Mouse (Mus musculus) embryonic facial prominence, embryonic 13.5 days (tissue): ENCODE data around the gene Arfgap3. TPM values are rescaled to one million over a fixed set of nuclear protein-coding genes. Genes with fewer than 3 reads are reported as not detected.
"Not testable (repeated sequence)": the region's sequence is repeated elsewhere in the genome, so short reads cannot be mapped to it uniquely, and the experiment has no call there.

ENCODE experiments used
- ATAC-seq: fragments of 200-750 bp; cut with Nextera tagmentation; 2 replicates; pipeline ENCODE4 v1.8.0; 2017; ENCODE audit warnings: low read depth; ENCODE audit not compliant: insufficient number of reproducible peaks, insufficient read depth, low FRiP score, low TSS enrichment
- H3K27ac ChIP-seq: fragments of 300-500 bp; sonication (generic); 2 replicates; pipeline ENCODE4 v1.5.1; 2015; ENCODE audit warnings: moderate library complexity, mild to moderate bottlenecking, inconsistent platforms
- H3K27me3 ChIP-seq: fragments of 300-500 bp; sonication (generic); 2 replicates; pipeline ENCODE4 v1.6.1; 2015; ENCODE audit warnings: mild to moderate bottlenecking, inconsistent platforms
- H3K36me3 ChIP-seq: fragments of 300-500 bp; sonication (generic); 2 replicates; pipeline ENCODE4 v1.6.1; 2015; ENCODE audit warnings: mild to moderate bottlenecking, inconsistent platforms
- H3K4me1 ChIP-seq: fragments of 300-500 bp; sonication (generic); 2 replicates; pipeline ENCODE4 v1.6.1; 2015; ENCODE audit warnings: inconsistent platforms
- H3K4me2 ChIP-seq: fragments of 300-500 bp; sonication (generic); 2 replicates; pipeline ENCODE4 v1.6.1; 2015; ENCODE audit warnings: moderate library complexity, mild to moderate bottlenecking, inconsistent platforms
- H3K4me3 ChIP-seq: fragments of 300-500 bp; sonication (generic); 2 replicates; pipeline ENCODE4 v1.5.1; 2015; ENCODE audit warnings: mild to moderate bottlenecking, inconsistent platforms
- H3K9ac ChIP-seq: fragments of 300-500 bp; sonication (generic); 2 replicates; pipeline ENCODE4 v1.6.1; 2015; ENCODE audit warnings: mild to moderate bottlenecking, inconsistent platforms
- H3K9me3 ChIP-seq: fragments of 300-500 bp; sonication (generic); 2 replicates; pipeline ENCODE4 v1.6.1; 2016; ENCODE audit warnings: inconsistent platforms
- WGBS: fragments of 180-500 bp; shearing (Covaris S2); methylation state at CpG from one replicate; pipeline ENCODE4 v1.1.7; 2015; ENCODE audit warnings: mixed read lengths; 5-methylcytosine and 5-hydroxymethylcytosine counted together
- polyA plus RNA-seq: library from polyadenylated mRNA; unstranded; fragments of >200 nt; fragmentation: Nextera tagmentation; extraction: Ambion mirVana; gene quantifications from 2 replicates; pipeline ENCODE4 v1.2.1, GENCODE M21; 2015

Arfgap3 gene
- polyA plus RNA-seq, 1 experiment from 2014 or later: 45.3 TPM

DNA sequence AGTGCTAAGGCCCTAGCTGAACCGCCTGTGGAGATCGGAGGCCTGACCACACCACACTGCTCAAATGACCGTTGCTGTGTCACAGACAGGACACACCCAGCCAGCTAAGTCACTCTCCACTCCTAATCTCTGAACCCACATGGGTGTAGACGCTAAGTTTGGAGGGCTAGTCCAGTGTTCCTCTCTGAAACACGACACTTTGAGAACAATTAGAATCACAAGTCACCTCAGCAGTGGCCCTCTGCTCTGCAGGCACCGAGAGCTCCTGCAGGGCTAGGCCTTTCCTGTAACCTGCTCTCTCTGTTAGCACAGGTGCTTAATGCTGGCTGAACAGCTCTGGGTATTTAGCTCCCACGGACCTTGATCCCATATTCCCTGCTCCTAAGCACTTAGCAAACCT lies 5.9 kb downstream of the Arfgap3 start:
- H3K4me3 ChIP-seq: no peak overlapping the region
- ATAC-seq: no peak
- H3K9ac ChIP-seq: no peak overlapping the region
- H3K9me3 ChIP-seq: no peaks in the 10 kb centered on the region
- H3K36me3 ChIP-seq: peaks cover 37% of the 10 kb centered on the region
- H3K27me3 ChIP-seq: no peaks in the 10 kb centered on the region
- no peak overlapping the region for H3K27ac ChIP-seq
- H3K4me2 ChIP-seq: no peak overlapping the region
- peaks cover 20% of the 10 kb centered on the region for H3K4me1 ChIP-seq
- WGBS: 25% methylated on average over 7 of the region's 7 CpGs

DNA sequence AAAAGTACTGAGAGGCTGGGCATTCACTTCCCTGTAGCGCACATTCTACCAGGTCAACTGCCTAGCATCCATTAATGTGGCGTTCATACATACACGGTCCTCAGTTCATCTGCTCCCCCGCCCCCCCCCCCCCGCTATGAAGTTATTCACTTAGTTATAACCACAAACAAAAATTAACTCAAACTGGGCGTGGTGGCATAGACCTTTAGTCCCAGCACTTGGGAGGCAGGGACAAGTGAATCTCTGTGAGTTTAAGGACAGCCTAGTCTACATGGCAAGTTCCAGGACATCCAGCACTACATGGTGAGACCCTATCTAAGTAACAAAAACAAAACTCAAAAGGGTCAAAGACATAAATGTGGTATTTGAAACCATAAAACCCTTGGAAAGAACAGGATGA lies 11.1 kb downstream of the Arfgap3 start:
- H3K9ac ChIP-seq: no peak overlapping the region
- no peak overlapping the region for H3K4me3 ChIP-seq
- no peak for ATAC-seq
- H3K36me3 ChIP-seq: peaks cover 65% of the 10 kb centered on the region
- H3K27me3 ChIP-seq: no peaks in the 10 kb centered on the region
- H3K4me1 ChIP-seq: no peaks in the 10 kb centered on the region
- no peak overlapping the region for H3K27ac ChIP-seq
- no peaks in the 10 kb centered on the region for H3K9me3 ChIP-seq
- 89% methylated on average over 6 of the region's 6 CpGs for WGBS
- no peak overlapping the region for H3K4me2 ChIP-seq

DNA sequence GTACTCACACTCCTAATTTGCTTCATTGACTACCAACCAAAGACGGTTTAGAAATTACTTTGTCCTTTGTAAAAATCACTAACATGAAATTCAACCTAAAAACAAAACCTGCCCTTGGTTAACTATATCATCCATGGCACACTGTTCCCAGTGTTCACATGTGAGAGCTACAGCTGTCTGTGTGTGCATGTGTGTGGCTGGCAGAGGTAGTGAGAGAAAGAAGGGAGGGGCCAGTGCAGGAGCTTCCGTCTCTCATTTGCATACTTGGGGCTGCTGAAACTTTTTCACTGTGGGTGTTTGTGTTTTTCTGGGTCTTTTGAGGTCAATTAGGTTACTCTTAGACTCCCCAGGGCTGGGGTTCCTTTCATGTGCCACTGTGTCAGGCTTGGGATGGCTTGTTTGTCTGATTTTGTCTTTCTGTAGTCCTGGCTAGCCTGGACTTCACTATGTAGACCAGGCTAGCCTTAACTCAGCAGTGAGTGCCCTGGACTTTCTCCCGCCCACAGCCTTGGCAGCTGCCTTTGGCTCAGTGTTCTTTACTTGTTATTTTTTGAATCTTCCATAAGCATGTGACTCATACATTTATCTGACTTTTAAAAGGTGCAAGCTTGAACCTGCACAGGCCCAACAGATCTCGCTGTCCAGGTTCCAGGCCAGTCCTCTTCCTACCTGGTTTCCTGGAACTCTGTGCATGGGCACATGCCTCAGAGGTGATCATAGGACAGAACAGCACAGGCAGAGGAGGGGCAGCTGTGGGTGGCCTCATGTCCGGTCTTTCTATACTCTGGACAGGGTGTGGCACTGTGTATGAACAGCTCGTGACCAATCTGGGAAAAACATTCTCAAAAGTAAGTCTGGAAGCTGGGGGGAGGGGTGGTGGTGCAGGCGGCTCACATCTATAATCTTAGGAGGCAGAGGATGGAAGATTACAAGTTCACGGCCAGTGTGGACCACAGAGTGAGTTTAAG lies 11.9 kb downstream of the Arfgap3 start:
- 77% methylated on average over 8 of the region's 8 CpGs for WGBS
- H3K4me3 ChIP-seq: no peak overlapping the region
- H3K36me3 ChIP-seq: peaks cover 72% of the 10 kb centered on the region
- no peaks in the 10 kb centered on the region for H3K27me3 ChIP-seq
- H3K4me1 ChIP-seq: no peaks in the 10 kb centered on the region
- ATAC-seq: no peak
- H3K4me2 ChIP-seq: no peak overlapping the region
- no peak overlapping the region for H3K9ac ChIP-seq
- no peaks in the 10 kb centered on the region for H3K9me3 ChIP-seq
- no peak overlapping the region for H3K27ac ChIP-seq

DNA sequence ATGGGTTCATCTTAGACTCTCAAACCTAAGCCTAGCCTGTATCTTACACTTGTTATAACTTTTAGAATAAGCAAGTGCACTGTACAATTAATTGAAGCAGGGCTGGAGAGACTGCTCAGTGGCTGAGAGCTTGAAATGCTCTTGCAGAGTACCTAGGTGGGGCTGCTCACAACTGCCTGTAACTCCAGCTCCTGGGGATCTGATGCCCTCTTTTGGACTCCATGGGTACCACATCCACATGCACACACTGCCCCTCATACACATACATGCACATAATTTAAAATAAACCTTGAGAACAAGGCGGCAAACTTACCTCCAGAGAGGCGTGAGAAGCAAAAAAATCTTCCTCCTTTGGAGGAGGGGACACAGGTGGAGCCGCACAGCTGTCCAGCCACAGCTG lies 17.7 kb downstream of the Arfgap3 start:
- H3K4me1 ChIP-seq: no peaks in the 10 kb centered on the region
- ATAC-seq: no peak
- H3K4me2 ChIP-seq: no peak overlapping the region
- no peak overlapping the region for H3K9ac ChIP-seq
- no peak overlapping the region for H3K27ac ChIP-seq
- peaks cover 90% of the 10 kb centered on the region for H3K36me3 ChIP-seq
- no peaks in the 10 kb centered on the region for H3K27me3 ChIP-seq
- no peaks in the 10 kb centered on the region for H3K9me3 ChIP-seq
- WGBS: 78% methylated on average over 3 of the region's 3 CpGs
- no peak overlapping the region for H3K4me3 ChIP-seq

DNA sequence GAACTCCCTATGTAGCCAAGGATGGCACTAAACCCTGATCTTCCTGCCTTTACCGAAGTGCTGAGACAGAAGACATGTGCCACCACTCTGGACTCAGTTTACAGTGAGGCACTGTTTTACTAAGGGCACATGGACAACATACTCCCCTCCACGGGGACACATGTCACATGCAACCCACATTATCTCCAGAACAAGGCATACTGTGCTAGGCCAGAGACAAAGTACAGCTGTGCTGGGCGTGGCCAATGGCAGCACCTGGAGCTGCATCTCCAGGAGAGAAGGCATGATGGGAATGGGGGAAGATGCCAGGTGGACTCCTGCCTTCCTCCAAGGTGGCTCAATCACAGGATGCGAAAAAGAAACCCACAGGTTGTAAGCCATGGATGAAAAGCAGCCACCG lies 21.1 kb downstream of the Arfgap3 start:
- no peak overlapping the region for H3K4me2 ChIP-seq
- H3K4me3 ChIP-seq: no peak overlapping the region
- ATAC-seq: no peak
- no peak overlapping the region for H3K9ac ChIP-seq
- no peaks in the 10 kb centered on the region for H3K9me3 ChIP-seq
- no peaks in the 10 kb centered on the region for H3K4me1 ChIP-seq
- no peak overlapping the region for H3K27ac ChIP-seq
- H3K27me3 ChIP-seq: no peaks in the 10 kb centered on the region
- H3K36me3 ChIP-seq: peaks cover 72% of the 10 kb centered on the region
- 85% methylated on average over 5 of the region's 5 CpGs for WGBS

DNA sequence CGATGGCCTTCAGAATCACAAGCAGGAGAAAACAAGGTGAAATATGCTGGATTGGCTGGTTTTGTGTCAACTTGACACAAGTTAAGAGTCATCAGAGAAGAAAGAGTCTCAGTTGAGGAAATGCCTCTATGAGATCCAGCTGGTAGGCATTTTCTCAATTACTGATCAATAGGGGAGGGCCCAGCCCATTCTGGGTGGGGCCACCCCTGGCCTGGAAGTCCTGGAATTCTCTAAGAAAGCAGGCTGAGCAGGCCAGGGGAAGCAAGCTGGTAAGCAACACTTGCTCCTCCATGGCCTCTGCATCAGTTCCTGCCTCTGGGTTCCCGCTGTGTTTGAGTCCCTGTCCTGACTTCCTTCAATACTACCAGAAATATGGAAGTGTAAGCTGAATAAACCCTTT lies 27.0 kb downstream of the Arfgap3 start:
- no peaks in the 10 kb centered on the region for H3K4me1 ChIP-seq
- no peak for ATAC-seq
- no peak overlapping the region for H3K4me2 ChIP-seq
- peaks cover 62% of the 10 kb centered on the region for H3K36me3 ChIP-seq
- H3K9me3 ChIP-seq: no peaks in the 10 kb centered on the region
- no peak overlapping the region for H3K27ac ChIP-seq
- H3K4me3 ChIP-seq: no peak overlapping the region
- no peak overlapping the region for H3K9ac ChIP-seq
- WGBS: 61% methylated on average over 2 of the region's 2 CpGs
- no peaks in the 10 kb centered on the region for H3K27me3 ChIP-seq

DNA sequence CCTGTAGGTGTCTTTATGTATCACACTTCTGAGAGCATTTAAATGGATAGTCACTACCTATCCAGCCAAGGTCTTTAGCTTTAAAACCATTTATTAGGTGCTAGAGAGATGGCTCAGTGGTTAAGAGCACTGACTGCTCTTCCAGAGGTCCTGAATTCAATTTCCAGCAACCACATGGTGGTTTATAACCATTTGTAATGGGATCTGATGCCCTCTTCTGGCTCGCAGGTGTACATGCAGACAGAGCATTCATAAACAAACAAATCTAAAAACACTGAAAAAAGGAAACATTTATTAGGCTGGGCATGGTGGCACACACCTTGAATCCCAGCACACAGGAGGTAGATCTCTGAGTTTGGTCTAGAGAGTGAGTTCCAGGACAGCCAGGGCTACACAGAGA lies 35.1 kb downstream of the Arfgap3 start:
- Histone ChIP-seq H3K4me2 (no peak overlapping the region), H3K27me3 (no peaks in the 10 kb centered on the region), H3K9ac (no peak overlapping the region), H3K4me3 (no peak overlapping the region), H3K36me3 (peaks cover 68% of the 10 kb centered on the region), H3K27ac (no peak overlapping the region), H3K9me3 (no peaks in the 10 kb centered on the region), H3K4me1 (no peaks in the 10 kb centered on the region)
- 58% methylated on average over 1 of the region's 1 CpGs for WGBS
- no peak for ATAC-seq

DNA sequence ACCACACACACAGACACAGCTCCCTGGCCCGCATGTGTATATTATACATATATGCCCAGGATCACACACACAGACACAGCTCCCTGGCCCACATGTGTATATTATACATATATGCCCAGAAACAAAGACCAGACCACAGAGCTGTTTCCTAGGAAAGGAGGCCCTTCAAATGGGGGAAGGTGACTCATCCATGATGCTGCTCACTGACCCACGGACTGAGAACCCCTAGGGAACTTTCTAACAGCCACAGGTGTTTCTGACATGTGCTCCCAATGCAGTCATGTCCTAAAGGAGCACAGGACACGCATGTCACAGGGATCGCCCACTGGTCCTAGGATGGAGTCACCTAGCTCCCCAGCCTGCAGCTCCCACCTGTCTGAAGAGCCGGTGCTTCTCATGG lies 40.2 kb downstream of the Arfgap3 start:
- Histone ChIP-seq H3K27me3 (no peaks in the 10 kb centered on the region), H3K9me3 (no peaks in the 10 kb centered on the region), H3K9ac (no peak overlapping the region), H3K27ac (no peak overlapping the region), H3K36me3 (peaks cover 88% of the 10 kb centered on the region), H3K4me2 (no peak overlapping the region), H3K4me3 (no peak overlapping the region), H3K4me1 (no peaks in the 10 kb centered on the region)
- no peak for ATAC-seq
- WGBS: 92% methylated on average over 5 of the region's 5 CpGs

DNA sequence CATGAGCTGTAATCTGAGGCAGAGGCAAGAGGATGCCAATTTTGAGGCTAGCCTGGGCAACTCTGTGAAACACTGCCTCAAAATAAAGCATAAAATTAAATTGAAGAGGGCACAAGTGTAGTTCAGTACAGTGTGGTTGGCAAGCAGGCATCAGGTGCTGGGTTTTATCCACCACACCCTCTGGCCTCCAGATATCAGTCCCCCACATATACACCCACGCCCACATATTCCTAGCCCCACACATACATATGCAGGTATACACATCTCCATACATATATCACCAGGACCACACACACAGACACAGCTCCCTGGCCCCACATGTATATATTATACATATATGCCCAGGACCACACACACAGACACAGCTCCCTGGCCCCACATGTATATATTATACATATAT lies 41.3 kb downstream of the Arfgap3 start:
- not testable (repeated sequence) for ATAC-seq, H3K9me3 ChIP-seq, H3K4me1 ChIP-seq, H3K4me3 ChIP-seq, H3K9ac ChIP-seq, H3K27me3 ChIP-seq, H3K4me2 ChIP-seq, H3K27ac ChIP-seq
- H3K36me3 ChIP-seq: peaks cover 79% of the 10 kb centered on the region
- 100% methylated on average over 1 of the region's 1 CpGs for WGBS

DNA sequence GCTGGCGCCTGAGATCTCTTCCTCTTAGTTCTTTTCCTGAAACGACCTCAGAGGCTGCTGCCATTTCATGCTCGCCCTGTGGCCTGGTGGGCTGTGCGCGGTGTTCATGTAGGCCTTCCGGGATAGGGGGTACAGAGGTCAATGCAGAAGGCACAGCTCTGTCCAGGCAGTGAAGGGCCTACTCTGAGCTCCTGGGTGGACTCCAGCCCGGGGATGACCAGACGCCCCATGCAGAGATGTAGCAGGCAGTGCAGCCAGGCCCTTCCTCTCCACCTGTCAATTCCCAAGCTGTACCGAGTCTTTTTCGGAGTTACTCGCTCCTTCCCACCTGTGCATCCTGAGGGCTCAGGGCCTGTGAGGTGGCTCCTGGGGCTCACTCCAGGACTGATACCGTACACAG lies 43.9 kb downstream of the Arfgap3 start:
- 0 out of 2 replicates have a peak overlapping the region, but pooled peaks have one; percentile 11 for H3K27ac ChIP-seq
- no peaks in the 10 kb centered on the region; the same call in 1 of the 2 replicates for H3K4me1 ChIP-seq
- 92% methylated on average over 12 of the region's 12 CpGs for WGBS
- peaks cover 74% of the 10 kb centered on the region for H3K36me3 ChIP-seq
- no peak overlapping the region for H3K4me3 ChIP-seq
- H3K9me3 ChIP-seq: no peaks in the 10 kb centered on the region
- no peak for ATAC-seq
- H3K4me2 ChIP-seq: no peak overlapping the region
- H3K9ac ChIP-seq: no peak overlapping the region
- H3K27me3 ChIP-seq: no peaks in the 10 kb centered on the region

DNA sequence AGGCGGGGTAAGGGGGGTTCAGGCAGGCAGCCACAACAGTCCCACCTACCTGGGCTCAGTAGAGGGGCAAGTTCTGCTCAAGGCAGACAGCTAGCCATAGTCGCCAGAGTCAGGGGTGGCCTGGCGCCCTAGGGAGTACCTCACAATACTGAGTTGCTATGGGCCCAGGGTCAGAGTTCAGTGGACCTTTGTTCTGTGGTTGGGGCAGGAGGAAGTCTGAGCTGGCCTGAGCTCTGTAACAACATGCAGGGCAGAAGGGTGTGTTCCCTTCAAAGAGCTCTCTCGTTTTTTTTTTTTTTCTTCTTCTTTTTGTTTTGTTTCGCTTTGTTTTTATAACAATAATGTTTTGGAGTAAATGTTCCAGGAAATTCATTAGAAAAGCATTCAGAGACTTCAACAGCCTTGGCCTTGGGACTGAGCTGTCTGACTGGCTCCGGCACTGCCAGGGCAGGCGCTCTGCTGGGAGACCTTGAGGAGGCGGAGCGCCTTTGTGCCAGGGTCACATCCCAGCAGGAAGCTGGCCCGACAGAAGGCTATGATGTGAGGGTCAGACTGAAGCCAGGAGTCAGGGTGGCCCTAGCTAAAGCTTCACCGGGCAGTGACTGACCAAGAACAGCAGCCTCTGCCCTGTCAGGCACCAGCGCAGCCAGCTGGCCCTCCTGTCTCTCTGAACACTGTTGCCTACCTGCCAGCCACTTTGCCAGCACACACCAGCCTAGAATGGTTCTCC lies 44.7 kb downstream of the Arfgap3 start:
- WGBS: 69% methylated on average over 12 of the region's 12 CpGs
- H3K36me3 ChIP-seq: peaks cover 78% of the 10 kb centered on the region
- no peak overlapping the region for H3K4me2 ChIP-seq
- H3K9ac ChIP-seq: no peak overlapping the region
- no peaks in the 10 kb centered on the region for H3K27me3 ChIP-seq
- no peaks in the 10 kb centered on the region; the same call in 1 of the 2 replicates for H3K4me1 ChIP-seq
- H3K9me3 ChIP-seq: no peaks in the 10 kb centered on the region
- H3K27ac ChIP-seq: peak overlapping the region; percentile 11; the same call in 1 of the 2 replicates
- ATAC-seq: no peak
- no peak overlapping the region for H3K4me3 ChIP-seq

DNA sequence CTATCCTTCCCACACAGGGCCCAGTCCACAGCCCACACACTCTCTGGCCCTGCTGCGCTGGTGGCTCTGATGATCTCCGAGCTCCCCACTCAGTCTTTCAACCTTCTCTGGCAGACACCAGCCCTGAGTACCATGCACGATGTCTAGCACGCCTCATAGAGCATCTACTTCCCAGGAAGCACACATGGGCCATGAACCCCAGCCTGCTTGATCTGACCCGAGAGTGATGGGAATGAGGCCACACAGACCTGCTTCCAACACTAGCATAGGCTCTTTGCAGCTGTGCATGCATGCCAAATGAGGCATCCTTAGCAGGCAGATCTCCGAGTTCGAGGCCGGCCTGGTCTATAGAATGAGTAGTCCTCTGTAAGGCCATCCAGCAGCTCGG lies 45.2 kb downstream of the Arfgap3 start:
- WGBS: 87% methylated on average over 9 of the region's 9 CpGs
- no peak overlapping the region for H3K9ac ChIP-seq
- no peaks in the 10 kb centered on the region for H3K27me3 ChIP-seq
- no peaks in the 10 kb centered on the region; the same call in 1 of the 2 replicates for H3K4me1 ChIP-seq
- no peak overlapping the region for H3K4me2 ChIP-seq
- ATAC-seq: no peak
- H3K9me3 ChIP-seq: no peaks in the 10 kb centered on the region
- H3K27ac ChIP-seq: no peak overlapping the region
- H3K36me3 ChIP-seq: peaks cover 77% of the 10 kb centered on the region
- H3K4me3 ChIP-seq: no peak overlapping the region
